Mouse (Mus musculus): ENCODE data around the gene Stx16. TPM values are rescaled to one million over a fixed set of nuclear protein-coding genes. Genes with fewer than 3 reads are reported as not detected.

Stx16 gene
- polyA plus RNA-seq (2012; fragmentation: generic; extraction: Trizol): 10 to 100 TPM in 1 of 2 experiments, under 1 TPM in 1; 0.70 to 13.3 TPM

DNA sequence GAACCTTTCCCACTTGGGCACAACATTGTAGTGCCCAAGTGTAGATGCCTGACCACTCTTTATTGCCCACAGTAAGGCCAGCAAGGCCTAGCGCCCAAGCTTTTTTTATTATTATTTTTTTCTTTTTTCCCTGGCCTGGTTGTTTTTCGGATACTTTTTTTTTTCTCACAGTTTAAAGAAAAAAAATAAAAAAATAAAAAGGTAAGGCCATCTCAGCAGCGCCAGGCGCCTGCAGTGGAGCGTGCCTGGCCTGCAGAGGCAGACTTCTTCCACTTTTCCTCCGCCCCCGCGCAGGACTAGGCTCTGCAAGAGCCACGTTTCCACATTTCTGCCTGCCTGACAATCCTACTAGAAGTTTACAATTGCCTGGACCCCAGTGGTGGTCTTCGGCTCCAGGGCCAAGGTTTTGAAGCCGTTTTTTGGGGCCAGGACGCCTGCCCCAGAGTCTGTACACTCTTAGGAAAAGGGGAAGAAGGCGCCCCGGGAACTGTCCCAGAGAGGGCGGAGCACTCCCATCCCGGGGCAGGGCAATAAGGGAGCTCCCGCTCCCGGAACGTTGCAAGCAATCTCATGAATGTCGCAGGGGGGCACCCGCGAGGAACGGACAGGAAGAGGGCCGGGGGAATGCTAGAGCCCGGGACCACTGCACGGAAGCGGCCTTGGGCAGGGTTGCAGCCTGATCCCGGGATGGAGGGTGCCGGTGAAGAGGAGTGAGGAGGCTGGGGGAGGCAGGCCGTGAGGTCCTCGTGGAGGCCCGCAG lies at the start of gene Stx16:
Stx16 (plus strand) TSS at position 636 of the 760 bp plus-strand sequence.

GRCm38 (mm10) chr2:174109991-174110782 lies 34.1 kb downstream of the Stx16 start, which contains the start of gene Npepl1:
Npepl1 (plus strand) TSS chr2:174110349.

Other genes with a start within 250 kb of the Stx16 start
- 10 to 100 TPM; 19.2 to 23.4 TPM for gene Npepl1, start 34.0 kb downstream of the Stx16 start, polyA plus RNA-seq (2012; fragmentation: generic; extraction: Trizol)
- gene Gnas, start 208.0 kb downstream of the Stx16 start, polyA plus RNA-seq (2012; fragmentation: generic; extraction: Trizol): 1,000 to 10,000 TPM in 1 of 2 experiments, 100 to 1,000 TPM in 1; 476 to 1,294 TPM